Mouse (Mus musculus) heart, adult 8-10 months (tissue): ENCODE measurements at regions not wholly inside any gene's neighbourhood (a gene's known extent, or its start where the extent isn't known, plus 50 kb on each side); places are given as distances from the start of the nearest gene placed in this dataset.
"Not testable (repeated sequence)": the region's sequence is repeated elsewhere in the genome, so short reads cannot be mapped to it uniquely, and the experiment has no call there.

Source experiments
- DNase-seq: peaks from one replicate; pipeline ENCODE4 v3.0.0; 2022; ENCODE audit warnings: low spot score

DNA sequence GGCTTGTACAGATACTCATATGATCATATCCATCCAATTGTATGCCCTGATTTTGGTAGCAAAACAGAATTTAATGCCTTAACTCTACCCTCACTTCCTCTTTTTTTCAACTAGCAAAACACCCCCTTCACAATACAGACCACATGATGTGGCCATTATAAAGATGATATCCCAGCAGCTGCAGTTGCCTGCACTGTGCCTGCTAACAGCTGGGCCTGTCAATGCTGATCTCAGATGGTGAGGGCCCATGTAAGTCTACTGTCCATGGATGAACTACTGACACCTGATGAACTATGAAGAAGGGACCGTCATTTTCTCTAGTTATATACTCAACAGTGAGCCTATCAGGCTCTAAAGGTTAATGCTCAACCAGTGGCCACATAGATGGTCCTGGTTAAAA lies 191.8 kb upstream of the Fmr1 start:
- no peak for DNase-seq

DNA sequence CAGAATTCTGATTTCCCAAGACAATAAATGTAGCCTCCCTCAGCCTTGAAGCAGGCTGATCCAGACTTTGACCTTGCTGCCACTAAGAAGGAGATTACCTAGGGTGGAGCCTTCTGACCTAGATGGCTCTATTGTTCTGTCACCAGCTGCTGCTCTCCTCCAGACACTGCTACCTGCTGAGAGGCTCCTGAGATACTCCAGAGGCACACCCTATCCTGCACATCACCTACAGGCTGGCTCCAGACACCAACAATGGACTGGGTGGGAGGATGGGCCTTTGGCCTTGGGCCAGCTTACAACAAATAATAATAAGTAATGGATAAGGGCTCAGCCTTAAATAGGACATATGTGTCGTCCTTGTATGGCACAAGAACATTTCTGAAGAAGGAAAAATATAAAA lies 186.3 kb upstream of the Fmr1 start:
- not testable (repeated sequence) for DNase-seq

DNA sequence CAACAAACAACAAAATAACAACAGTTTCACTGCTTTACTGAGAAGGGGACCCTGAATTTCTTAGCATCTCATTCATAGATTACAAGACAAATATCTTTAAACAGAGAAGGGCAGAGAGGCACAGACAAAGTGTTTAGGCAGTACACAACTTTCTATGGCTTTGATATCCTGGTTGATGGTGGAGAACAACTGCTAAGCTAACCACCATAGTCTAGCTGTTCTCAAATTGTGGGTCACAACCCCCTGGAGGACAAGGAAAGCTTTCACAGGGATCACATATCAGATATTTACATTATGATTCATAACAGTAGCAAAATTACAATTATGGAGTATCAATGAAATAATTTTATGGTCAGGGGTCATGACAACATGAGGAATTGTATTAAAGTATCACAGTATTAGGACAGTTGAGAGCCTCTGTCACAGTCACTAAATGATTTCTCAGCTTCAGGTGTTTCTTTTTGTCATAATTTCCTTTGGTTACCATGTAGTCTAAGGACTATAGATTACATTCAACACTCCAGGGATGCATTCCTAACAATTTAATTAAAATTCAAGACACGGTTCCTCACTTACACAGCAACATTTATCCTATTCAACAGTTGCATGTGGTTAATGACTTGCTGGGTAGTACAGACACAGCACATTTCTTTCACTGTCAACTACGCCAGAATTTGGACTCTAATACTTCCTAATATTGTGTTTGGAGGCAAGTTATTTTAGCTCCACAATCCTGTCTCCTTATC lies 183.8 kb upstream of the Fmr1 start:
- DNase-seq = no peak

DNA sequence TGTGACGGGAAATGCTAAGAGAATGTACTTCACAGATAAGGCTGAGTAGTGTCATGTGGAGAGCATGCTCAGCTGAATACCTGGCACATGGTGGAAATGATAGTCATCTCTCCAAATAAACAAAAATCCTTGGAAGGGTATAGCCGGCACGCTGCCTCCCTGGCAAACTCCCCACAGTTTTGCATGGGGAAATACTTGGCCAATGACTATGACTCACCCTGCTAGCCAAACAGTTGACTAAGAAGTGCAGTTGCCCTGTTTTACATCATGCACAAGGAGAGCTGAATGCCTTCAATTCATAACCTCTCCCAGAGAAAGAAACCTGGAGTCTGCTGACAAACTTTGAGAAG lies 183.2 kb upstream of the Fmr1 start:
- peak; percentile 75 for DNase-seq

DNA sequence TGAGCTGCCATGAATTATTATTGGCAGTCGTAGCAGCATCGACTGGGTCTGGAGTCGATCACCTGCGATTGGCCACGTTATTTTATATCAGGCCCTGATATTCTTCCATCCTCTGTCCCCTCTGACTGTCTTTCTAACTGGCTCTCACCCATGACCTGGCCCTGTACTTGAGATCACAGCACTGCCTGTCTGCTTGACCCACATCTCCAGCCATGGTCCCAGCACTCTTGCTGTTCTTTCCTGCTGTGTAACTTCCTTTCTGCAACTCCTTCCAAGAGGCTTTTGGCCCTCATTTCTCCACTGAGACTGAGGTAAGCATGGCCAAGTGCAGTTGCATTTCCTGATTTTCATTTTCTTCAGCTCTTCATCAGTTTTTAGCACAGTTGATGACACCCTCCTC lies 182.6 kb upstream of the Fmr1 start:
- peak; percentile 33 for DNase-seq

DNA sequence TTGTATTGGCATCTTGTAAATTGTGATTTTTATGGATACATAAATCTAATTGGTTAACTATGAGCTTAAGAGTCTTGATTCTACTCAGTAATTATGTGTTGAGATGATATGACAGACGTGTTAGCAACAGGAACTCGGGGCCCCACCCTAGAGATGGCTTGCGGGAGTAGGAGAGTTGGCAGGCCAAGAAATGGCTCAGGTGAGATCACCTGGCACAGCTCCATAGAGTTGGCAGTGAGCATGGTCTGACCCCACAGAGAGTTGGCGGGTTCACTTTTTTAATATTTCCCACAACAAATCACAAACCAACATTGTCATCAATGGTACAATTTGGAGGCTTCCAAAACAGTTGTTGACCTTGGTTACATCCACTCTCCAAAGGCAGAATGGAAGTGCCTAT lies 180.5 kb upstream of the Fmr1 start:
- no peak for DNase-seq

DNA sequence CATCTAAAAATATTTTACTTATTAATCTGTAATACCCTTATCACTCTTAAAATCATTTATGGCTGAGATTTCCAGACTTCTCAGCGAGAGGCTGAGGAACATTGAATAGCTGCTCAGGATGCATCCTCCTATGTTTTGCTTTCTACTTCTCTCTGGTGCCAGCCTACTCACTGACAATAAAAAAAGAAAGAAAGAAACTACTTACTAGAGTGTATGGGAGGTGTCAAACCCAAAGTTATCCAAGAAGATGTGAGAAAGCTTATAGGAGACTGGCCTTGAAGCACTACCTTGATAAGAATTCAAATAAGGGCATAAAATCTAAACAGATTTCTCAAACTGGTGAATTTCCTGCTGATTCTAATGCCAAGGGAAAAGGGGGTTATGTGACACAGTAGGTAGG lies 175.4 kb upstream of the Fmr1 start:
- DNase-seq = no peak

DNA sequence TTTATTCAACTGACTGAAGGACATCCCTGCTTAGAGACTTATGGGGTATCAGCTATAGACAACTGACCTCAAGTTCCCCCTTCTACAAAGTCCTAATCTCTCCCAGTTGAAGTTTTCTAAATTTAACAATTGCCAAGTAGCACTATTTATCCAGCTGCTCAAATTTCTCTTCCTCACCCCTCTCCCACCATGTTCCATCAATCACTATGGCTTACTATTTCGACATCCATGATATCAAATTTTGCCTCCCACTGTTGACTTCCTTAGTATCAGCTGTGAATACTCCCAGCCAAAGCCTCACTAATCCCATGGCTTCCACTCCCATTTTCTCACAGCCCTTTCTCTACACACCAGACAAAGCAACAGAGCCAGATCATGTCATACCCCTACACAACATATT lies 170.7 kb upstream of the Fmr1 start:
- DNase-seq = no peak

DNA sequence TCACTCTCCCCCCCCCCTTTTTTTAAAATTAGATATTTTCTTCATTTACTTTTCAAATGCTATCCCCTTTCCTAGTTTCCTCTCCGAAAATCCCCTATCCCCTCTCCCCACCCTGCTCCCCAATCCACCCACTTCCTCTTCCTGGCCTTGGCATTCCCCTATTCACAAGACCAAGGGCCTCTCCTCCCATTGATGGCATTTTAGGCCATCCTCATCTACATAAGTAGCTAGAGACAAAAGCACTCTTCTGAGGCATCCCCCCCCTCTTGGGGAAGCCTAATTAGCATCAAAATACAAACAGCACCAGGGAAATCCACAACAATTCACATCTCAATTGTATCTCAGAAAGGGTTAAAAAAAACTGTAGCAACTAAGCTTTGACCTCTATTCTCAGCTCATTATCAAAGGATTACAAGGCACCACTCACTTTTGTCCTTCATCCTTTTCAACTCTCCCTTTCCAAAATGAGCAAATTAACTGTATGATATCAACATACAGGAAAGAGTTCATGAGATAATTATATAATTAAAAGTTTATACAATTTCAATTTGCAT lies 166.1 kb upstream of the Fmr1 start:
- DNase-seq = no peak

DNA sequence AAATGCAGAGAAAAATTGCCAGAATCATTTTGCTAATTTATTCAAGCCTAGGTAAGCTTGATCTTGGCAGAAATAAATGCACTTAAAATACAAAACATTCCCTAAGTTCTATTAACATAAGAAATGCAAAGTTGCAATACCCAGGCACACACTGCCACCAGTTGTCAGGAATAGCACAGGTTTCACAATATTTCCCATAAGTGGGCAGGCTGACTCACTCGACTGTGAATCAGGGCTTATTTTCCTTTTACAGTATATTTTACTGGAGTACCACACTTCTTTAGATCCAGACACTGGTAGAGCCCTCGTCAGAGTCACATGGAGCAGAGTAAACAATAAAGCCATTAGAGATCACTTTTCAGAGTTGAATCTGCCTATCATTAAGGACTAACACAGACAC lies 131.8 kb upstream of the Fmr1 start:
- no peak for DNase-seq

DNA sequence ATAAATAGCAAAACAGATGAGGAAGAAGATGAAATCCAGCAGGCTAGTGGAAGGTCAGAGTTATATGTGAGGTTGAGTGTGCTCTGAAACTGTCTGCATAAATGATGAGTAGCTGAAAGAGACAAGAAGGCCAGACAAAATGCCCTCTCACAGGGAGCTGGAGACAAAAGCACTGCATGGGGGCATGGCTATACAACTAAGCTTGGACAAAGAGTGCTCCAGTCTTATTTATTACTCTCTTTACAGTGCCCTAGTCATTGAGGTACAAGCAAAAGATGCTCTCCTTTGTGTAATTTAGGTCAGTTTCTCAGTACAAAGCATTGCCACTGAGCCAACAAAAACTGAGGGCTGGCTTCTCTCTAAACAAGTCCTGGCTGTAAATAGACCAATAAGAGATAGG lies 124.3 kb upstream of the Fmr1 start:
- no peak for DNase-seq

DNA sequence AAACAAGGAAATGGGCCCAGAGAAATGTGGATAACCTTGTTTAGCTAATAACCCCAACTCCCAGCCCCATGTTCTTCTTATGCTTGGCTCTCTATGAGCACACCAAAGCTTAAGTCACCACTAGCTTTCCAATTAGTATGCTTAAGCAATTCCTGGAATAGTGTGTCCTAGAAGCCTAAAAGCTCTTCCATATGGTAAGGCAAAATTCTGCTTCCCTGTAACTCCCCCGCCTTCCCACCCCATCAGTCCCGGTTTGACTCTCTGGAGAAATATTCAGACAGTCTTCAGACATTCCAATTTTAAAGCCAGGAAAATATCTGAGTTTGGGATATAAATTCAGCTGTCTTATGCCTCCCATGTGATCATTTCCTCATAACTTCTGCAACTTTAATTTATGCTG lies 120.6 kb upstream of the Fmr1 start:
- no peak for DNase-seq

DNA sequence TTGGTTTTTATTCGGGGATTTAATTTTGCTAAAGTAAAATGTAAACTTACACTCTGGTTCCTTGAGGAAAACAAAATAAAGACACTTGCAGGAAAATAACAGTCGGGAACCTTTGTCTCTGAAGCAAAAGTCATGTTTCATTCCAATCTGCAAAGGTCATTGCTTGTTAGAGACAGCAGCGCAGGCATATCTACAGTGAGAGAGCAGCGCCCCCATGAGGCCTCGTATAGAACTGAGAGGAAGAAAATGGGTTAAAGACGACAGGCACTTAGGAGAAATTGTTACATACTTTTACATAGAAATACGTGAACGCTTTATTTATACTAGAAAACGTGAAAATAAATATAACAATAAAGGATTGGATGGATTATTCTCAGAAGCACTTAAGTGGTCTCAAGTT lies 93.1 kb upstream of the Fmr1 start:
- DNase-seq = peak; percentile 22

DNA sequence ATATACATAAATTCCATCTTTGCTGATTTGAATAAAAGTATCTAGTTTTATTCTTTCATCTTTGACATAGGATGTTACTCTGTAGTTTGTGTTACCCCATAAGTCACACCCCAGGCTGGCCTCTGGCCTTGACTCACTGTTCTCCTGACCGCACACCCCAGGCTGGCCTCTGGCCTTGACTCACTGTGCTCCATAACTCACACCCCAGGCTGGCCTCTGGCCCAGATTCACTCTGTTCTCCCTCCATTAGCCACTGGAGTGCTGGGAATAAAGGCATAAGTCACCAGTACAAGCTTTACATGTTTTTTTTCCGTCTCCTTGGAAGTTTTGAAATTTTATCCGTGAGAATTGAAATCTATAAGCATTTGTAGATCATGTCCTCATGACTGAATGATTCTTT lies 56.2 kb upstream of the Fmr1 start:
- no peak for DNase-seq
